12 mouse cellular contexts compared by ENCODE assay signal in genomic region chr2:70336551-70336950, GRCm38 (mm10).
DNase-seq lines count a peak whose midpoint lies in the region; ATAC-seq and TF ChIP-seq lines count a peak whose summit lies in the region.
"Had no signal": no experiment of that assay in that cellular context is flagged by ENCODE, and none has a peak within 500 bp of the region (broad histone marks: within the 10 kb centered on the region; RNA-seq: fewer than 3 reads in every experiment).

No protein-coding gene starts in this region.

- H3K4me2 ChIP-seq in heart, embryonic 13.5 days: peak overlapping the region; percentile 57; the same call in 1 of the 2 replicates
- no peak overlapping the region for H3K4me2 ChIP-seq in embryonic facial prominence, embryonic 14.5 days (ENCODE audit: low read depth, low read length)
- H3K4me2 ChIP-seq: hindbrain, embryonic 13.5 days had no signal

- no peak for ATAC-seq in heart, embryonic 13.5 days (ENCODE audit: extremely low read depth, insufficient number of reproducible peaks, low FRiP score, low TSS enrichment)
- no peak for ATAC-seq in embryonic facial prominence, embryonic 14.5 days (ENCODE audit: low read depth)
- ATAC-seq: forebrain, embryonic 16.5 days had no signal

- TF ChIP-seq POLR2A in heart, adult 2 months (IDR thresholded peaks at IDR 0.05; ENCODE audit: insufficient read depth, low read depth, low read length): no peak
- no peak for TF ChIP-seq POLR2A in brain, embryonic 14.5 days (IDR thresholded peaks at IDR 0.05; ENCODE audit: borderline replicate concordance, extremely low read depth, insufficient read depth, insufficient read length, poor library complexity, severe bottlenecking)

- peak overlapping the region; percentile 85 for H3K27ac ChIP-seq in heart, embryonic 13.5 days (replicated peaks)
- no peak overlapping the region for H3K27ac ChIP-seq in heart, adult 2 months
- H3K27ac ChIP-seq in embryonic facial prominence, embryonic 14.5 days (replicated peaks; ENCODE audit: low read depth, low read length): 0 out of 2 replicates have a peak overlapping the region, but pooled peaks have one; percentile 18
- H3K27ac ChIP-seq: hindbrain, embryonic 13.5 days; liver, embryonic 14.5 days had no signal

- H3K9ac ChIP-seq in heart, embryonic 13.5 days: no peak overlapping the region
- H3K9ac ChIP-seq in heart, adult 2 months (ENCODE audit: low read depth, low read length): no peak overlapping the region
- H3K9ac ChIP-seq in embryonic facial prominence, embryonic 14.5 days (ENCODE audit: low read depth, low read length): no peak overlapping the region
- H3K9ac ChIP-seq: hindbrain, embryonic 13.5 days; liver, embryonic 14.5 days had no signal

- no peaks in the 10 kb centered on the region for H3K9me3 ChIP-seq in heart, embryonic 13.5 days
- no peaks in the 10 kb centered on the region for H3K9me3 ChIP-seq in embryonic facial prominence, embryonic 14.5 days (ENCODE audit: control insufficient read depth, low read length)
- H3K9me3 ChIP-seq: hindbrain, embryonic 13.5 days had no signal

- H3K36me3 ChIP-seq in heart, embryonic 13.5 days: peaks cover 2% of the 10 kb centered on the region; the same call in 1 of the 2 replicates
- H3K36me3 ChIP-seq in heart, adult 2 months (ENCODE audit: control insufficient read depth, insufficient read depth, low read length): no peaks in the 10 kb centered on the region
- H3K36me3 ChIP-seq in embryonic facial prominence, embryonic 14.5 days (ENCODE audit: control insufficient read depth, insufficient read depth, low read length): no peaks in the 10 kb centered on the region
- H3K36me3 ChIP-seq: hindbrain, embryonic 13.5 days had no signal

- TF ChIP-seq CTCF in heart, adult 2 months (IDR thresholded peaks at IDR 0.05): no peak
- TF ChIP-seq CTCF in brain, embryonic 14.5 days (IDR thresholded peaks at IDR 0.05; ENCODE audit: borderline replicate concordance, extremely low read depth, insufficient read depth, insufficient read length): no peak

- peaks cover 50% of the 10 kb centered on the region for H3K4me1 ChIP-seq in heart, embryonic 13.5 days
- H3K4me1 ChIP-seq in heart, adult 2 months (ENCODE audit: control insufficient read depth, insufficient read depth, low read length): peaks cover 5% of the 10 kb centered on the region
- H3K4me1 ChIP-seq in embryonic facial prominence, embryonic 14.5 days (ENCODE audit: control insufficient read depth, insufficient read depth, low read length): peaks cover 23% of the 10 kb centered on the region

- DNase-seq in heart, adult 2 months: no peak
- DNase-seq in left cerebral cortex, postnatal 4 days: peak; percentile 50
- DNase-seq in left cerebral cortex, adult 9 months (ENCODE audit: low spot score in 2 of 2): no peak
- peak; percentile 57 for DNase-seq in brain, embryonic 14.5 days (ENCODE audit: low read depth)
- DNase-seq in embryonic facial prominence, embryonic 14.5 days (ENCODE audit: low spot score): peak; percentile 31
- no peak for DNase-seq in adrenal gland, postnatal 4 days (ENCODE audit: low spot score in 2 of 2)
- DNase-seq: gastrocnemius, postnatal 14 days; thymus, postnatal 14 days had no signal

- intact Hi-C loops in heart, adult 2 months (cut with DNase I): no loop called here
- intact Hi-C loops in left cerebral cortex, postnatal 4 days (cut with DNase I): no loop called here

- peaks cover 5% of the 10 kb centered on the region; the same call in 1 of the 2 replicates for H3K27me3 ChIP-seq in heart, embryonic 13.5 days (replicated peaks)
- H3K27me3 ChIP-seq in heart, adult 2 months (ENCODE audit: control insufficient read depth, insufficient read depth, low read length): no peaks in the 10 kb centered on the region
- H3K27me3 ChIP-seq in embryonic facial prominence, embryonic 14.5 days (replicated peaks; ENCODE audit: control insufficient read depth, insufficient read depth, low read length): no peaks in the 10 kb centered on the region

- H3K4me3 ChIP-seq in heart, embryonic 13.5 days: no peak overlapping the region
- no peak overlapping the region for H3K4me3 ChIP-seq in heart, adult 2 months
- H3K4me3 ChIP-seq in embryonic facial prominence, embryonic 14.5 days (ENCODE audit: low read depth, low read length): no peak overlapping the region
- H3K4me3 ChIP-seq: hindbrain, embryonic 13.5 days had no signal

- TF ChIP-seq EP300 in heart, adult 2 months (IDR thresholded peaks at IDR 0.05; ENCODE audit: insufficient read depth, low read depth, low read length): no peak

- 64% methylated on average over 6 of the region's 6 CpGs for WGBS in heart, embryonic 13.5 days
- 71% methylated on average over 6 of the region's 6 CpGs for WGBS in heart, adult 2 months
- WGBS in embryonic facial prominence, embryonic 14.5 days: 61% methylated on average over 6 of the region's 6 CpGs

- no peaks in the 10 kb centered on the region for H3K79me2 ChIP-seq in heart, adult 2 months (replicated peaks; ENCODE audit: control insufficient read depth, insufficient read depth, low read length)

Comparison
In these comparisons a context has a peak if more than half of its experiments do, and no peak if none do; other contexts are left out.
1. DNase-seq: peak in left cerebral cortex, postnatal 4 days (single experiment), brain, embryonic 14.5 days (single experiment) and embryonic facial prominence, embryonic 14.5 days (single experiment); none in heart, adult 2 months (0 of 2), left cerebral cortex, adult 9 months (0 of 2) and adrenal gland, postnatal 4 days (0 of 2).